Mouse (Mus musculus) heart, adult 10 weeks (tissue): ENCODE data around the gene Col8a1. TPM values are rescaled to one million over a fixed set of nuclear protein-coding genes. Genes with fewer than 3 reads are reported as not detected.

Experiments
- polyA plus RNA-seq: library from polyadenylated mRNA; stranded (reverse); fragments of 350-450 nt; fragmentation: Illumina TruSeq; extraction: RNeasy Lipid Tissue Mini Kit (QIAGEN cat#74804); gene quantifications from one replicate; pipeline ENCODE4 v1.2.3, GENCODE M21; 2014; ENCODE audit warnings: low read depth, low replicate concordance

Col8a1 gene
- 9.1 TPM for polyA plus RNA-seq

GRCm38 (mm10) chr16:57754526-57755125, at the start of gene Col8a1:
Gene Col8a1, minus strand, starts transcription at chr16:57754737.

GRCm38 (mm10) chr16:57606444-57607227, 147.9 kb downstream of the Col8a1 start, which contains the start of gene Cmss1:
Gene Cmss1, minus strand, starts transcription at chr16:57606864.

Other genes starting within 250 kb of the Col8a1 start
- gene Cmss1, start 147.9 kb downstream of the Col8a1 start, polyA plus RNA-seq = 86.0 TPM